8 mouse cellular contexts compared by ENCODE assay signal in genomic region chr6:32328028-32328427, GRCm38 (mm10).
A peak's percentile ranks its signal among the peaks of the same experiment; 100 is the strongest.
DNase-seq lines count a peak whose midpoint lies in the region; ATAC-seq lines count a peak whose summit lies in the region.

No protein-coding gene starts in this region.

- 4% methylated on average over 8 of the region's 8 CpGs for WGBS in heart, embryonic 16.5 days

- no peak overlapping the region for H3K9ac ChIP-seq in heart, embryonic 16.5 days (ENCODE audit: low read length)

- H3K4me1 ChIP-seq in heart, embryonic 16.5 days (ENCODE audit: control insufficient read depth, insufficient read depth, low read length) = peaks cover 29% of the 10 kb centered on the region

- no peaks in the 10 kb centered on the region for H3K36me3 ChIP-seq in heart, embryonic 16.5 days (ENCODE audit: control insufficient read depth, insufficient read depth)

- DNase-seq in CD8-positive naive resting alpha-beta T cell, adult 2 months (ENCODE audit: low read depth in 2 of 2, low spot score in 2 of 2) = peak; percentile 13 to 25
- DNase-seq in brain, adult 2 months (ENCODE audit: low read depth, low spot score) = peak; percentile 82
- DNase-seq in fibroblast of lung, adult 2 months (ENCODE audit: low read depth) = peak; percentile 27
- peak; percentile 74 to 76 for DNase-seq in kidney, postnatal 25 days
- DNase-seq in lung, adult 18-20 months = peak; percentile 68 to 71
- DNase-seq in ovary, adult 18-20 months (ENCODE audit: low spot score) = peak; percentile 33
- DNase-seq in thymus, postnatal 14 days = peak; percentile 64

- H3K4me2 ChIP-seq in heart, embryonic 16.5 days (ENCODE audit: low read depth, low read length) = peak overlapping the region; percentile 26; the same call in 1 of the 2 replicates

- no peak overlapping the region for H3K4me3 ChIP-seq in heart, embryonic 16.5 days (ENCODE audit: low read length)

- H3K27ac ChIP-seq in heart, embryonic 16.5 days (ENCODE audit: low read length) = no peak overlapping the region

- ATAC-seq in heart, embryonic 16.5 days (replicated peaks; ENCODE audit: extremely low read depth, insufficient read depth, low FRiP score) = peak; percentile 56; the same call in 1 of the 2 replicates

- no peaks in the 10 kb centered on the region for H3K9me3 ChIP-seq in heart, embryonic 16.5 days (replicated peaks; ENCODE audit: control insufficient read depth, low read length)

- H3K27me3 ChIP-seq in heart, embryonic 16.5 days (ENCODE audit: control insufficient read depth, insufficient read depth, low read length) = no peaks in the 10 kb centered on the region

Comparison
In these comparisons a context has a peak if more than half of its experiments do, and no peak if none do; other contexts are left out.
1. DNase-seq: peak in every context shown above with its lines; median percentile 82 in brain, adult 2 months; 75 in kidney, postnatal 25 days; 70 in lung, adult 18-20 months; 64 in thymus, postnatal 14 days; 33 in ovary, adult 18-20 months; 27 in fibroblast of lung, adult 2 months; 19 in CD8-positive naive resting alpha-beta T cell, adult 2 months.